Mouse (Mus musculus) intestine, embryonic 16.5 days (tissue): Measurements from ENCODE around the gene Ramac. TPM values are rescaled to one million over a fixed set of nuclear protein-coding genes. Genes with fewer than 3 reads are reported as not detected.

ENCODE experiments used
- ATAC-seq: fragments of 200-750 bp; cut with Nextera tagmentation; 2 replicates; pipeline ENCODE4 v1.8.0; 2017; ENCODE audit warnings: moderate TSS enrichment, moderate library complexity
- H3K27ac ChIP-seq: fragments of 300-500 bp; sonication (generic); 2 replicates; pipeline ENCODE4 v1.5.1; 2014; ENCODE audit warnings: mild to moderate bottlenecking, low read length
- H3K27me3 ChIP-seq: fragments of 300-500 bp; sonication (generic); replicated peaks from 2 replicates; pipeline ENCODE4 v1.6.1; 2014; ENCODE audit warnings: low read length, control low read depth, mixed read lengths; ENCODE audit not compliant: control insufficient read depth, insufficient read depth
- H3K36me3 ChIP-seq: fragments of 300-500 bp; sonication (generic); 2 replicates; pipeline ENCODE4 v1.6.1; 2014; ENCODE audit warnings: low read length, control low read depth; ENCODE audit not compliant: control insufficient read depth, insufficient read depth
- H3K4me1 ChIP-seq: fragments of 300-500 bp; sonication (generic); 2 replicates; pipeline ENCODE4 v1.6.1; 2014; ENCODE audit warnings: low read length, control low read depth, mixed read lengths; ENCODE audit not compliant: control insufficient read depth, insufficient read depth
- H3K4me2 ChIP-seq: fragments of 300-500 bp; sonication (generic); 2 replicates; pipeline ENCODE4 v1.6.1; 2014; ENCODE audit warnings: low read depth, low read length, control low read depth
- H3K4me3 ChIP-seq: fragments of 300-500 bp; sonication (generic); 2 replicates; pipeline ENCODE4 v1.5.1; 2014; ENCODE audit warnings: mild to moderate bottlenecking, low read length
- H3K9ac ChIP-seq: fragments of 300-500 bp; sonication (generic); 2 replicates; pipeline ENCODE4 v1.6.1; 2014; ENCODE audit warnings: low read depth, low read length
- H3K9me3 ChIP-seq: fragments of 300-500 bp; sonication (generic); 2 replicates; pipeline ENCODE4 v1.6.1; 2016; ENCODE audit warnings: low read length, control low read depth; ENCODE audit not compliant: control insufficient read depth
- WGBS: fragments of 180-500 bp; shearing (Covaris S2); extraction: QIAGEN DNeasy Blood & Tissue Kit; methylation state at CpG from one replicate; pipeline ENCODE4 v1.1.7; 2014; 5-methylcytosine and 5-hydroxymethylcytosine counted together
- polyA plus RNA-seq: library from polyadenylated mRNA; unstranded; fragments of >200 nt; fragmentation: Nextera tagmentation; extraction: Ambion mirVana; gene quantifications from 2 replicates; pipeline ENCODE4 v1.2.1, GENCODE M21; 2015

Ramac gene
- polyA plus RNA-seq: 125 and 135 TPM in 2 replicates

DNA sequence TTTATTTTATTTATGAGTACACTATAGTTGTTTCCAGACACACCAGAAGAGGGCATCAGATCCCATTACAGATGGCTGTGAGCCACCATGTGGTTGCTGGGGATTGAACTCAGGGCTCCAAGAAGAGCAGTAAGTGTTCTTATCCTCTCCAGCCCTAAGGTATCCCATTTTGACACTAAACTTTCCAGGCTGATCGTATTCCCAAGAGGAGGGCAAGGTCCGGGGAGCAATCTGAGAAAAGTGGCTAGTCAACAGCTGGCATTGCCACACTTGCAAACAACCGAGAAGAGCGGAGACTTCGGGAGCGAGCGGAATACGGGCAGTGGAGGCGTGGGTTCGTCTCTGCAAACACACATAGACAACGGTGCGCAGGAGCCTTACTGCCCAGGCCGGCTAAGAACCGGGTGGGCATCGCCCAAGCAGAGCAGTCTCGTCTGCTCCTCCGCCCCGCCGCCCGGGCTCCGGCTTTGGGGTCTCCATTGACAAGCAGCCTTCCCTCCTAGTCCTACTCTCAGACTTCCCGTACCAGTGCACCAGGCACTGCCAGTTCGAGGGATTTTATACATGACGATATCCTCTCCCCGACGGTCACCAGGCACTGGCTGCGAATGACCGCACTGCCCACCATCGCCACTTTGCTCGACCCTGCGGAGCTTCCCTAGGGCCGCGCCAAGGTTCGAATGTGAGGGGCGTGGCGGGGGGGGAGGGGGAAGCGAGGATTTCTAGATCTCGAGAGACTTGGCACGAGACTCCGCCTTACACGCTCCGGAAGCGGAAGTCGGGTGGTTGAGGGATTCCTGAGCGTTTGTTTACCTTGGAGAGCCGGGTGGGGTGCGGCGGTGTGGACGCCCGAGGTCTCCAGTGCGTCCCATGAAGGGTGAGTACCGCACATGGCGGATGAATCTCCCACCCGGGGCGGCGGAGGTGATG is at the start of gene Ramac:
Gene Ramac (plus strand): TSS at position 746 of the 930 bp plus-strand sequence.
- Histone ChIP-seq H3K4me2 (peak within 1 kb of the TSS; percentile 78), H3K4me1 (peaks cover 10% of the 10 kb centered on the region), H3K27ac (peak within 1 kb of the TSS; percentile 86), H3K27me3 (no peaks in the 10 kb centered on the region), H3K36me3 (no peaks in the 10 kb centered on the region), H3K9ac (peak within 1 kb of the TSS; percentile 91), H3K4me3 (peak within 1 kb of the TSS; percentile 95), H3K9me3 (no peaks in the 10 kb centered on the region)
- under 1% methylated on average over 55 of the region's 56 CpGs for WGBS
- peak; percentile 97 for ATAC-seq

DNA sequence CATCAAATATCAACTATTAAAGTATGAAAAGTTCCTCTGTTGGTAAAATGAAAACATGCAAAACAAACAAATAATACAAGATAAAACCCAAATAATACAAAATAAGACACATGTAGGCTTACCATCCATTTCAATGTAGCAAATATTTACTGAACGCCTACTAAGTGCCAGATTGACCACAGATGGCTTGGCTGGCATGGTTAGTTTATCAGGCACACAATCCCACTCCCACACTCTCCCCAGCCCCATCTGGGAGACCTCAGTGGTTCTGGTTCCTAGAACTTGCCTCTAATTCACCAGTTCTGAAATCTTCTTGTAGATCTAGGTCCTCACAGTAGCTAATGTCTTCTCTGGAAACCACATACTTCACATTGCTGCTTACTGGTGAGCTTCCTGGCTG is 44.1 kb upstream of the Ramac start:
- no peak overlapping the region for H3K4me2 ChIP-seq
- no peak overlapping the region for H3K27ac ChIP-seq
- no peak overlapping the region for H3K9ac ChIP-seq
- no peaks in the 10 kb centered on the region for H3K36me3 ChIP-seq
- H3K4me1 ChIP-seq: no peaks in the 10 kb centered on the region
- H3K4me3 ChIP-seq: no peak overlapping the region
- no peak for ATAC-seq
- no peaks in the 10 kb centered on the region for H3K9me3 ChIP-seq
- H3K27me3 ChIP-seq: no peaks in the 10 kb centered on the region
- 90% methylated on average over 1 of the region's 1 CpGs for WGBS

DNA sequence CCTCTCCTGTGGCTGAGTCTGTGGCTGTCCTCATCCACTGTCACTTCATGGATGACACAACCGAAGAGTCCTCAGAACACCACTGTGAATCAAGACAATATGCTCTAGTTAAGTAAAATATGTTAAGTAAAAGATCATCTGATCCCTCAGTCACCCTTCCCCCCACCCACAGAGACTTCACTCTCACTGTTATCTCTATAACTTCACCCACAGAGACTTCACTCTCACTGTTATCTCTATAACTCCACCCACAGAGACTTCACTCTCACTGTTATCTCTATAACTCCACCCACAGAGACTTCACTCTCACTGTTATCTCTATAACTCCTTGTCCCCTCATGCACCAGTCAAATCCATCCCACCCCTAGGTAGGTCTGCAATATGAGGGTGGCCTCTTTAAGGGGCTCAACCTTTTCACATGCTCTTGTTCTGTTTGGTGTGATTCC is 43.5 kb upstream of the Ramac start:
- H3K27me3 ChIP-seq: no peaks in the 10 kb centered on the region
- 92% methylated on average over 1 of the region's 1 CpGs for WGBS
- no peaks in the 10 kb centered on the region for H3K36me3 ChIP-seq
- no peak for ATAC-seq
- no peaks in the 10 kb centered on the region for H3K9me3 ChIP-seq
- no peak overlapping the region for H3K4me3 ChIP-seq
- no peak overlapping the region for H3K27ac ChIP-seq
- H3K4me1 ChIP-seq: no peaks in the 10 kb centered on the region
- H3K4me2 ChIP-seq: no peak overlapping the region
- H3K9ac ChIP-seq: no peak overlapping the region

DNA sequence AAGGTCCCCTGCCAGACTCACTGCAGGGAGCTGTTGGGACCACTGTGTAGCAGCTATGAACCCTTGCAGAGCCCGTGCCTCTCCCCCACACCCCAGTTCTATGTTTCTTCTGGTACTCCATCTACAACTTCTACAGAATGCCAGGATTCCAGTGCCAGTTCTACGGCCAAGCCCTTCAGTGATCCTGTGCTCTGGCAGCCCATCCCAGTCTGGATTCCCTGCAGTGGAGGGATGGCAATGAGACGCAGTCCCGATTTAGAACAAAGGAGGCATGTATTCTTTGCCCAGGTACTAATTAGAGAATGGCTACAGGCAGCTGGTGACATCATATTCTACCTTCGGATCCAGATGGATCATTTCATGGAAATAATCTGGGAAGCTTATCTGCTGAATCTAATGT is 41.5 kb upstream of the Ramac start:
- WGBS: 69% methylated on average over 5 of the region's 5 CpGs
- no peak overlapping the region for H3K4me3 ChIP-seq
- H3K27ac ChIP-seq: no peak overlapping the region
- no peaks in the 10 kb centered on the region for H3K4me1 ChIP-seq
- no peak overlapping the region for H3K9ac ChIP-seq
- no peaks in the 10 kb centered on the region for H3K9me3 ChIP-seq
- no peaks in the 10 kb centered on the region for H3K27me3 ChIP-seq
- no peaks in the 10 kb centered on the region for H3K36me3 ChIP-seq
- ATAC-seq: no peak
- no peak overlapping the region for H3K4me2 ChIP-seq

DNA sequence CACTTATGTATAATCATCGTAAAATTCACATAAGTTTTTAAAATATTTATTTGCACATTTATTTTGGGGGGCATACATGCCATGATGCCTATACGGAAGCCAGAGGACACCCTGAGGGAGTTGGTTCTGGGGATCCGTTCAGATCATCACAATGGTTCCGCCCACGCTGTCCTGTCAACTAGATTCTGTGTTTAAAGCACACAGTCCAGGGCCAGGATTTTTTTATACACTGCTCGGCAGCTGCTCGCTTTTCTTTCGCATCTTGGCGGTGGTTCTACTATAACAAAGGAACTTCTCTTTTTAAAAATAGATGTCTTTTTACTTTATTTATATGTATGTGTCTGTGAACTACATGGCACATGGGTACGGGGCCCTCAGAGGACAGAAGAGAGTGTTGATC is 38.9 kb upstream of the Ramac start:
- H3K4me1 ChIP-seq: no peaks in the 10 kb centered on the region
- H3K4me3 ChIP-seq: no peak overlapping the region
- no peak overlapping the region for H3K27ac ChIP-seq
- H3K9ac ChIP-seq: no peak overlapping the region
- 86% methylated on average over 10 of the region's 10 CpGs for WGBS
- no peak for ATAC-seq
- no peak overlapping the region for H3K4me2 ChIP-seq
- no peaks in the 10 kb centered on the region for H3K36me3 ChIP-seq
- H3K27me3 ChIP-seq: no peaks in the 10 kb centered on the region
- no peaks in the 10 kb centered on the region for H3K9me3 ChIP-seq

DNA sequence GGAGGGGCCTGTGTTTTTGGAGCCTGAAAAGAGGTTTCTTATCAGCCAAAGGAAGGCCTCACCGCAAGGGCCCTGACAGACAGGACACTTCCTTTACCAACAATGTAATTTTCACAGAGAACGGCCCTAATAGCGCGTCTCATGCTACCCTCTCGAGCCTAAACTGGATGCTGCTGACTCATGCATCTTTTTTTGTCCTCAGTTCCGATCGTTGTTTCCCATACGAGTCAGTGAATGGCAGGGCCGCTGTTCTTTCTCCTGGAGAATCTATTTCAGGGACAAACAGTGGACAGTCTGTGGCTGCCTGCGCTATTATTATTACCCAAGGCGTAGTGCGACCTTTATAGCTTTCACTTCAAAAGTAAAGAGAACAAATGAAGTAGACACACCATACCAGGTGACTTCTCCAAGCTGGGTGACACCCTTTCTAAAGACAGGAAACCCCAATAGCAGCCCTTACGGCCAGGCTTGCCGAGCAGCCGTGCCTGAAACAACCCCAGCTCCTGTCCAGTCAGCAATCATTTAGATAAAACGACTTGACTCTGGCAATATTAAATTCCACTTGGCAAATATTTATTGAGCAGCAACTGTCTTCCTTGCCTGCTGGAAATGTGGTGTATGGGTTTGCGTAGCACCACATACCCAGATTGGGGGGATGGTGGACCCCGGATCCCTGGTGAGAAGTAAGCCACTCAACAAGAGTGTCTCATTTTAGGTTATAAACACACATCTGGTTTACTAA is 36.6 kb upstream of the Ramac start:
- WGBS: 47% methylated on average over 18 of the region's 18 CpGs
- no peaks in the 10 kb centered on the region for H3K4me1 ChIP-seq
- H3K4me2 ChIP-seq: no peak overlapping the region
- no peak for ATAC-seq
- no peak overlapping the region for H3K27ac ChIP-seq
- H3K4me3 ChIP-seq: no peak overlapping the region
- H3K27me3 ChIP-seq: no peaks in the 10 kb centered on the region
- H3K9me3 ChIP-seq: no peaks in the 10 kb centered on the region
- no peaks in the 10 kb centered on the region for H3K36me3 ChIP-seq
- H3K9ac ChIP-seq: no peak overlapping the region

DNA sequence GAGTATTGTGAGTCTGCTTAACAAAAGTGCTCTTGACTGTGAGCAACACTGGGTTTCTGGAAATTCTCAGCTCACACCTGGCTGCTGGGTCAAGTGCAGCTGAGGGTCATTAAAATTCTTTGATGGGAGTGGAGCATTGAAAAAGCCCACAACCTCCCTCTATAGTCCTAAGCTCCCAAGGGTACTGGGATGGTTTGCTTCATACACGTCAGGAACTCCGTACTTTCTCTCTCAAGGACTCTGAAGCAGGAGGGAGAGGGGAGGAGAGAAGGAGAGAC is 36.1 kb upstream of the Ramac start:
- Histone ChIP-seq H3K4me1 (no peaks in the 10 kb centered on the region), H3K27ac (no peak overlapping the region), H3K4me2 (no peak overlapping the region), H3K36me3 (no peaks in the 10 kb centered on the region), H3K9me3 (no peaks in the 10 kb centered on the region), H3K4me3 (no peak overlapping the region), H3K27me3 (no peaks in the 10 kb centered on the region), H3K9ac (no peak overlapping the region)
- 35% methylated on average over 2 of the region's 2 CpGs for WGBS
- ATAC-seq: no peak

DNA sequence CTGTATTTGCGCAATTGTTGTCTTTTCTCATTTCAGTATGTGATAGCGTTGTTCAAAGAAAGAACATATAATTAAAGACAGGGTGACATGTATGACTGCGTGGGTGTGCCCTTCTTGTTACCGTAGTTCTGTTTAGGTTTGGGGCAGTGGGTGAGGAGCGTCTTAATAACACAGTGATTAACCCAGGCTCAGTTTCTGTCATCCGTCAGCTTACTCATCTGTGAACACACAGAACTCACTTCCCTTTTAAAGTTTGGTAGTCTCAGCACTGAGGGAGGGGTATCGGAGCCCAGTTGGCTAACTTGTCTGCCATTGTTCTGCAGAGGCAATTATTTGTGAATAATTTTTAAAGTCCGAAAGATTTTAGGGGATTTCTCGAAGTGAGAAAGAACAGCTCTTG is 35.0 kb upstream of the Ramac start:
- H3K4me3 ChIP-seq: no peak overlapping the region
- H3K27ac ChIP-seq: no peak overlapping the region
- no peak overlapping the region for H3K4me2 ChIP-seq
- H3K4me1 ChIP-seq: no peaks in the 10 kb centered on the region
- 74% methylated on average over 9 of the region's 9 CpGs for WGBS
- no peaks in the 10 kb centered on the region for H3K36me3 ChIP-seq
- ATAC-seq: no peak
- no peaks in the 10 kb centered on the region for H3K9me3 ChIP-seq
- H3K27me3 ChIP-seq: no peaks in the 10 kb centered on the region
- no peak overlapping the region for H3K9ac ChIP-seq

DNA sequence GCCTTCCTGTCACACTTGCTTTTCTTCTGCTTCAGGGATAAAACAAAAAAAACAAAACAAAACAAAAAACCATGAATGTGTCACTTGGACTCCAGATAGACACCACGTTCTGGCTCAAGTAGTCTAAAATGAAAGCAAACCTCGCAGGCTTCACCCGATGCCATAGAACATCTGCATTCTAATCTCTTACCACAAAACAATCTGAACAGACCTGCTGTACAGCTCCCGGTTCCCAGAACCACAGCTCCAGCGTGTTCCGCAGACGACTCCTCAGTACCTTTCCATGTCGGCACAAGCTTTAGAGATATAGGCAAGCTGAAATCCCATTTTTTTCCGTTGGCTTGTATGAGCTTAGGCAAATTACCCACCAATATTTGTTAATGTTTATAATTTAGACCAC is 32.9 kb upstream of the Ramac start:
- Histone ChIP-seq H3K9me3 (no peaks in the 10 kb centered on the region), H3K36me3 (no peaks in the 10 kb centered on the region), H3K4me2 (no peak overlapping the region), H3K27me3 (no peaks in the 10 kb centered on the region), H3K4me1 (no peaks in the 10 kb centered on the region), H3K9ac (no peak overlapping the region), H3K4me3 (no peak overlapping the region), H3K27ac (no peak overlapping the region)
- ATAC-seq: no peak
- 84% methylated on average over 9 of the region's 9 CpGs for WGBS
